Mouse (Mus musculus): ENCODE data around the gene Tmeff2. TPM values are rescaled to one million over a fixed set of nuclear protein-coding genes. Genes with fewer than 3 reads are reported as not detected.

Tmeff2 gene
- polyA plus RNA-seq, 1 experiment from 2014 or later = 4.9 TPM

DNA sequence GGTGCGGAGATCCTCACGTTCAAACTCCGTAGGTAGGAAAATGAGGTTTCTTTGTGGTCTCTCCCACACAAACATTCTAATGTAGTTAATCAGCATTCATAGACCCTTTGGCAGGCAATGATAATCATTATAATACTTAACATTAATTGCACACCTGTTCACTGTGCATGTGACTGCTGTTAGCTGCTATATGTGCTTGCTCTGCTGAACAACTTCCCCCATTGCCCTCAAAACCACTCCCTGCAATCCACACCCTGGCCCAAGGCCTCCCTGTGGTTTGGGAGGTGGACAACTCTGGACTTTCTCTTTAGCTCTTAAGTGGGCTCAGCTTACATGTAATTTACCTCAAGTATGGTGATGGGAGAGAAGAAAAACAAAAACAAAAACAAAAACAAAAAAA lies 299.5 kb downstream of the Tmeff2 start:
- no peak for ATAC-seq
- H3K27ac ChIP-seq (ENCODE audit: low read depth, low read length) = no peak overlapping the region
- H3K9ac ChIP-seq (ENCODE audit: low read depth, low read length) = no peak overlapping the region
- no peaks in the 10 kb centered on the region for H3K36me3 ChIP-seq (ENCODE audit: control insufficient read depth, insufficient read depth)
- H3K4me2 ChIP-seq (replicated peaks; ENCODE audit: low read depth) = no peak overlapping the region
- H3K4me3 ChIP-seq (ENCODE audit: low read depth, low read length) = no peak overlapping the region
- 93% methylated on average over 3 of the region's 3 CpGs for WGBS
- no peak for TF ChIP-seq CTCF (IDR thresholded peaks at IDR 0.05; ENCODE audit: low read depth)
- H3K9me3 ChIP-seq (ENCODE audit: control insufficient read depth) = no peaks in the 10 kb centered on the region
- no peaks in the 10 kb centered on the region for H3K4me1 ChIP-seq (replicated peaks; ENCODE audit: control insufficient read depth, insufficient read depth, low read length)
- no peaks in the 10 kb centered on the region for H3K27me3 ChIP-seq (replicated peaks; ENCODE audit: control insufficient read depth, insufficient read depth, low read length)

DNA sequence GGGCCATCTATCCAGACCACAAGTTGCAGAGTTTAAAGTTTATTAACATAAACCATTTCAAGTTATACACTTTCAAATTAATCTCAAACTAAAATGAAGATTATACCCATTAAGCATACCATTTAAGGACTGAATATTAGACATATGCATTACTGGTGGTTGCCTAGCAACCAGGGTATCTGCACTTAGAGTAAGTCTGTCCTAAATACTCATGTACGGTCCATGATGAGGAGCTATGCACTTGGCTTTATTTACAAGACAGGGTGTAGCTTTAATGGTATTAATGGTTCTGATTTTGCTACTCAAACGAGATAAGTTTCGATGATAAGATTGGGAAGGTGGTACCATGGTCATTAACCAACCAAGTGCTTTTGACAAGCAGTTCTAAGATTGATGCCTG lies 315.2 kb downstream of the Tmeff2 start:
- Histone ChIP-seq H3K9ac (ENCODE audit: low read depth, low read length) (no peak overlapping the region), H3K9me3 (ENCODE audit: control insufficient read depth) (no peaks in the 10 kb centered on the region), H3K27me3 (replicated peaks; ENCODE audit: control insufficient read depth, insufficient read depth, low read length) (no peaks in the 10 kb centered on the region), H3K36me3 (ENCODE audit: control insufficient read depth, insufficient read depth) (no peaks in the 10 kb centered on the region), H3K4me1 (replicated peaks; ENCODE audit: control insufficient read depth, insufficient read depth, low read length) (no peaks in the 10 kb centered on the region), H3K4me2 (replicated peaks; ENCODE audit: low read depth) (no peak overlapping the region), H3K27ac (ENCODE audit: low read depth, low read length) (no peak overlapping the region), H3K4me3 (ENCODE audit: low read depth, low read length) (no peak overlapping the region)
- no peak for TF ChIP-seq CTCF (IDR thresholded peaks at IDR 0.05; ENCODE audit: low read depth)
- ATAC-seq = no peak
- WGBS = 65% methylated on average over 3 of the region's 3 CpGs

- no peaks in the 10 kb centered on the region for H3K27me3 ChIP-seq (replicated peaks; ENCODE audit: control insufficient read depth, insufficient read depth, low read length)
- H3K4me3 ChIP-seq (ENCODE audit: low read depth, low read length) = no peak overlapping the region
- no peak overlapping the region for H3K27ac ChIP-seq (ENCODE audit: low read depth, low read length)
- 89% methylated on average over 5 of the region's 5 CpGs for WGBS
- no peak overlapping the region for H3K9ac ChIP-seq (ENCODE audit: low read depth, low read length)
- ATAC-seq = no peak
- TF ChIP-seq CTCF (IDR thresholded peaks at IDR 0.05; ENCODE audit: low read depth) = no peak
- no peaks in the 10 kb centered on the region for H3K4me1 ChIP-seq (replicated peaks; ENCODE audit: control insufficient read depth, insufficient read depth, low read length)
- no peaks in the 10 kb centered on the region for H3K9me3 ChIP-seq (ENCODE audit: control insufficient read depth)
- no peaks in the 10 kb centered on the region for H3K36me3 ChIP-seq (ENCODE audit: control insufficient read depth, insufficient read depth)
- H3K4me2 ChIP-seq (replicated peaks; ENCODE audit: low read depth) = no peak overlapping the region
These were observed 316.0 kb downstream of the Tmeff2 start for GRCm38 (mm10) chr1:51216292-51217050.

GRCm38 (mm10) chr1:51217227-51217626 lies 316.8 kb downstream of the Tmeff2 start:
- Histone ChIP-seq H3K27me3 (replicated peaks; ENCODE audit: control insufficient read depth, insufficient read depth, low read length) (no peaks in the 10 kb centered on the region), H3K4me2 (replicated peaks; ENCODE audit: low read depth) (no peak overlapping the region), H3K4me3 (ENCODE audit: low read depth, low read length) (no peak overlapping the region), H3K9me3 (ENCODE audit: control insufficient read depth) (no peaks in the 10 kb centered on the region), H3K9ac (ENCODE audit: low read depth, low read length) (no peak overlapping the region), H3K4me1 (replicated peaks; ENCODE audit: control insufficient read depth, insufficient read depth, low read length) (no peaks in the 10 kb centered on the region), H3K27ac (ENCODE audit: low read depth, low read length) (no peak overlapping the region), H3K36me3 (ENCODE audit: control insufficient read depth, insufficient read depth) (no peaks in the 10 kb centered on the region)
- 86% methylated on average over 7 of the region's 7 CpGs for WGBS
- TF ChIP-seq CTCF (IDR thresholded peaks at IDR 0.05; ENCODE audit: low read depth) = no peak
- no peak for ATAC-seq

GRCm38 (mm10) chr1:51225156-51225555 lies 324.7 kb downstream of the Tmeff2 start:
- Histone ChIP-seq H3K4me3 (ENCODE audit: low read depth, low read length) (no peak overlapping the region), H3K4me1 (replicated peaks; ENCODE audit: control insufficient read depth, insufficient read depth, low read length) (no peaks in the 10 kb centered on the region), H3K27me3 (replicated peaks; ENCODE audit: control insufficient read depth, insufficient read depth, low read length) (no peaks in the 10 kb centered on the region), H3K9ac (ENCODE audit: low read depth, low read length) (no peak overlapping the region), H3K27ac (ENCODE audit: low read depth, low read length) (no peak overlapping the region), H3K4me2 (replicated peaks; ENCODE audit: low read depth) (no peak overlapping the region), H3K9me3 (ENCODE audit: control insufficient read depth) (no peaks in the 10 kb centered on the region), H3K36me3 (ENCODE audit: control insufficient read depth, insufficient read depth) (no peaks in the 10 kb centered on the region)
- 84% methylated on average over 7 of the region's 7 CpGs for WGBS
- no peak for TF ChIP-seq CTCF (IDR thresholded peaks at IDR 0.05; ENCODE audit: low read depth)
- ATAC-seq = no peak

Small RNAs within 50 kb of the gene (microRNA-seq; reads per million reads assigned to microRNA genes)
- gene Gm25736 = not detected

All from intestine, postnatal 0 days (tissue).